Mouse (Mus musculus) MEL (cell line): ENCODE data around the gene Cbx6.

ENCODE experiments used
- CHD2 ChIP-seq: IDR thresholded peaks from 2 replicates; pipeline ENCODE4 v1.6.1; 2011; ENCODE audit warnings: low read length, improper control_type of control experiment
- CTCF ChIP-seq, 3 experiments: IDR thresholded peaks in 2 of 3; conservative IDR thresholded peaks in 1 of 3; 2 replicates each; pipeline ENCODE4 v1.5.1; 2011 to 2012; ENCODE audit warnings: low read length in 3 of 3, low read depth in 2 of 3, mild to moderate bottlenecking in 2 of 3, improper control_type of control experiment in 1 of 3, inconsistent platforms in 1 of 3, mixed read lengths in 1 of 3, moderate library complexity in 1 of 3; ENCODE audit not compliant: control insufficient read depth in 1 of 3, insufficient read depth in 1 of 3, poor library complexity in 1 of 3, severe bottlenecking in 1 of 3
- ETS1 ChIP-seq: IDR thresholded peaks from 2 replicates; pipeline ENCODE4 v1.6.1; 2012; ENCODE audit warnings: low read depth, mild to moderate bottlenecking, inconsistent platforms, low read length, improper control_type of control experiment, moderate library complexity
- HCFC1 ChIP-seq: IDR thresholded peaks from 2 replicates; pipeline ENCODE4 v1.6.1; 2012; ENCODE audit warnings: low read depth, mild to moderate bottlenecking, inconsistent platforms, low read length, improper control_type of control experiment, moderate library complexity
- NRF1 ChIP-seq: IDR thresholded peaks from 2 replicates; pipeline ENCODE4 v1.6.1; 2014; ENCODE audit warnings: low read depth, mild to moderate bottlenecking, inconsistent platforms, low read length, improper control_type of control experiment, moderate library complexity; ENCODE audit not compliant: poor library complexity, insufficient read depth, severe bottlenecking
- POLR2A ChIP-seq, 2 experiments: IDR thresholded peaks; 2 replicates each; pipeline ENCODE4 v1.6.1; 2011 to 2012; ENCODE audit warnings: low read length in 2 of 2, mild to moderate bottlenecking in 2 of 2, control low read depth in 1 of 2, improper control_type of control experiment in 1 of 2, low read depth in 1 of 2, moderate library complexity in 1 of 2; ENCODE audit not compliant: control insufficient read depth in 1 of 2, insufficient read depth in 1 of 2, poor library complexity in 1 of 2
- POLR2AphosphoS5 ChIP-seq: IDR thresholded peaks from 2 replicates; pipeline ENCODE4 v1.6.1; 2012; ENCODE audit warnings: low read depth, borderline replicate concordance, mild to moderate bottlenecking, inconsistent platforms, low read length, moderate library complexity, mixed read lengths
- SMC3 ChIP-seq: IDR thresholded peaks from 2 replicates; pipeline ENCODE4 v1.6.1; 2011; ENCODE audit warnings: low read depth, low read length, improper control_type of control experiment
- TBP ChIP-seq: IDR thresholded peaks from 2 replicates; pipeline ENCODE4 v1.8.0; 2011; ENCODE audit warnings: low read depth, low read length, improper control_type of control experiment
- USF1 ChIP-seq: IDR thresholded peaks from 2 replicates; pipeline ENCODE4 v1.6.1; 2014; ENCODE audit warnings: low read depth, mild to moderate bottlenecking, inconsistent platforms, low read length, improper control_type of control experiment, moderate library complexity

DNA sequence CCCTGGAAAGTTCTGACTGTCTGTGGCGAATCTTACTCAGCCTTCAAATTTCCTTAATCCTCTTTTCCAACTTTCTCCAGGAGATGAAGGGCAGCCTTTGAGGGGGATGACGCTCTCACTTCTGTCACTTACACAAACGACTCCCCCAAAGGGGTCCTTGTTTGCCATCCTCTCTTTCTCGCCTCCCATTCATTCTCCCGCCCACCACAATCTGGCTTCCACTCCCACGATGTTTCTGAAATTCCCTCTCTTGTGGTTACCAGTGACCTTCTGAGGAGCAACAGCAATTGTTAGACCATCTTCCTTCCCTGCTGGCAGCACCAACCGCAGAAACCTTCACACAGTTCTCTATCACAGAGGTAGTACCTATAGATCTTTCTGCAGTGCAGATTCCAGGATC is 58.8 kb downstream of the Cbx6 start:
- TF ChIP-seq ETS1 (no peak), CTCF (IDR thresholded peaks at IDR 0.05 in 2 of 3, conservative IDR thresholded peaks at IDR 0.05 in 1 of 3; ENCODE audit: control insufficient read depth in 1 of 3, insufficient read depth in 1 of 3, low read depth in 2 of 3, low read length in 3 of 3, poor library complexity in 1 of 3, severe bottlenecking in 1 of 3) (no peak), TBP (no peak), POLR2AphosphoS5 (no peak), POLR2A (IDR thresholded peaks at IDR 0.05; ENCODE audit: control insufficient read depth in 1 of 2, insufficient read depth in 1 of 2, low read depth in 1 of 2, low read length in 2 of 2, poor library complexity in 1 of 2) (no peak), USF1 (no peak), CHD2 (no peak), SMC3 (no peak), NRF1 (no peak), HCFC1 (no peak)
